Mouse (Mus musculus): ENCODE measurements around the gene Tmem222. TPM values are rescaled to one million over a fixed set of nuclear protein-coding genes. Genes with fewer than 3 reads are reported as not detected.

The Tmem222 gene
- total and polyA plus RNA-seq, 3 experiments = 51.8 to 69.2 TPM; not detected in 1

DNA sequence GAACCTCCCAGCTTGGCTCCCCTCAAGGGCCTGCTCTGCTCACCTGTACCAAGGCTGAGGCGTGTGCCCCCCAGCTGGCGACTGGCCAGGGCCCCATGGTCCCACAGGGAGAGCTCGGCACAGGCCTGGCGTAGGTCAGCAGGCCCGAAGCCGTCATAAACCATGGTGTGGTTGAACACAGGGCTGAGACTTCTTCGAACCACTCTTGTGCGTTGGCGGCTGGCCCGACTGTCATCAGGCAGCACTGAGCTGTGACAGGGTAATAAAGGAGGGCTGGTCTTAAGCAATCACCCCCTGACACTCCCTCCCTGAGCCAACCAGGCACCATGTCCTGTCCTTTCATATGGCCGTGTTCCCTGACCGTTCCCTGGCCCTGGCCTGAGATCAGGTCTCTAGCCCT lies 24.2 kb downstream of the Tmem222 start:
- peaks cover 2 to 17% of the 10 kb centered on the region in 2 experiments for H3K4me1 ChIP-seq (ENCODE audit: control insufficient read depth in 1 of 2, insufficient read depth in 2 of 2, low read length in 2 of 2)
- no peak overlapping the region for H3K27ac ChIP-seq (ENCODE audit: control insufficient read depth, low read depth, low read length)
- no peak for TF ChIP-seq MYC (IDR thresholded peaks at IDR 0.05; ENCODE audit: low read depth, low read length)
- TF ChIP-seq NRF1 (IDR thresholded peaks at IDR 0.05; ENCODE audit: insufficient read depth, low read depth, low read length, poor library complexity, severe bottlenecking) = no peak
- no peak for TF ChIP-seq SMC3 (IDR thresholded peaks at IDR 0.05; ENCODE audit: low read depth, low read length)
- no peak for TF ChIP-seq RAD21 (IDR thresholded peaks at IDR 0.05; ENCODE audit: low read depth, low read length)
- no peak for TF ChIP-seq MYB (IDR thresholded peaks at IDR 0.05; ENCODE audit: low read depth, low read length)
- no peak for TF ChIP-seq ZNF384 (IDR thresholded peaks at IDR 0.05; ENCODE audit: low read depth, low read length)
- peaks cover 0 to 7% of the 10 kb centered on the region in 2 experiments; a peak in 2 of 4 replicates for H3K36me3 ChIP-seq (ENCODE audit: control insufficient read depth in 1 of 2, insufficient read depth in 2 of 2, low read length in 2 of 2)
- no peaks in the 10 kb centered on the region for H3K79me2 ChIP-seq (ENCODE audit: control insufficient read depth, insufficient read depth, low read length, poor library complexity)
- H3K27me3 ChIP-seq (ENCODE audit: control insufficient read depth in 1 of 2, insufficient read depth in 2 of 2, low read length in 2 of 2) = no peaks in the 10 kb centered on the region
- H3K9me3 ChIP-seq (replicated peaks; ENCODE audit: insufficient read depth, low read length) = no peaks in the 10 kb centered on the region
- no peak overlapping the region for H3K9ac ChIP-seq (ENCODE audit: control insufficient read depth, low read depth, low read length, poor library complexity, severe bottlenecking)
- no peak overlapping the region for H3K4me3 ChIP-seq (ENCODE audit: control insufficient read depth in 1 of 2, insufficient read depth in 1 of 2, low read depth in 2 of 2, low read length in 2 of 2)
- DNase-seq (ENCODE audit: low read depth, low spot score) = no peak

DNA sequence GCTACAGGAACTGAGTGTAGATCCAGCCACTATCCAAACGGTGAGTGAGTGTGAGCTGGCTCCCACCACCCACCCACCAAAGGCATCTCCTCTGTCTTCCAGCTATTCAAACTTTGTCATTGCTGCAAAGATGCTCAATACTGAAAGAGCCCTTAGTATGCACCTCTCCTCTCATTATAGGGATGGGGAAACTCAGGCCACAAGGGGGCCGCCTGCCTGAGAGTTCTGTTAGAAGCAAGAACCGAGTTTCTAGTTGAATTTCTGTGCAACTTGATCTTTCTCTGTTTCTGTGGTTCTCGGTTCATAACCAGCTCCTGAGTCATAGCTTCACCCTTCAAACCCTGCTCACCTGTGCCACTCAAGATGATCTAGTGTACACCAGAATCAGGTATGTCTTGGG lies 25.5 kb downstream of the Tmem222 start:
- H3K4me1 ChIP-seq (ENCODE audit: control insufficient read depth in 1 of 2, insufficient read depth in 2 of 2, low read length in 2 of 2) = peaks cover 2 to 28% of the 10 kb centered on the region in 2 experiments
- H3K27me3 ChIP-seq (ENCODE audit: control insufficient read depth in 1 of 2, insufficient read depth in 2 of 2, low read length in 2 of 2) = no peaks in the 10 kb centered on the region
- no peak for DNase-seq (ENCODE audit: low read depth, low spot score)
- H3K4me3 ChIP-seq (ENCODE audit: control insufficient read depth in 1 of 2, insufficient read depth in 1 of 2, low read depth in 2 of 2, low read length in 2 of 2) = no peak overlapping the region
- H3K9me3 ChIP-seq (replicated peaks; ENCODE audit: insufficient read depth, low read length) = no peaks in the 10 kb centered on the region
- H3K27ac ChIP-seq (ENCODE audit: control insufficient read depth, low read depth, low read length) = no peak overlapping the region
- H3K9ac ChIP-seq (ENCODE audit: control insufficient read depth, low read depth, low read length, poor library complexity, severe bottlenecking) = no peak overlapping the region
- no peak for TF ChIP-seq MEF2A (IDR thresholded peaks at IDR 0.05; ENCODE audit: extremely low read depth, insufficient replicate concordance, low read depth, low read length, poor library complexity, severe bottlenecking)
- no peak for TF ChIP-seq EP300 (IDR thresholded peaks at IDR 0.05; ENCODE audit: low read depth in 1 of 2, low read length in 2 of 2)
- no peak for TF ChIP-seq ELF1 (IDR thresholded peaks at IDR 0.05; ENCODE audit: low read depth, low read length)
- TF ChIP-seq USF2 (IDR thresholded peaks at IDR 0.05; ENCODE audit: borderline replicate concordance in 1 of 2, insufficient read depth in 1 of 2, low read depth in 1 of 2, low read length in 2 of 2) = no peak
- no peak for TF ChIP-seq JUND (IDR thresholded peaks at IDR 0.05; ENCODE audit: low read depth, low read length)
- no peak for TF ChIP-seq E2F4 (IDR thresholded peaks at IDR 0.05; ENCODE audit: borderline replicate concordance, low read depth, low read length)
- no peaks in the 10 kb centered on the region; the same call in 1 of the 2 replicates for H3K79me2 ChIP-seq (ENCODE audit: control insufficient read depth, insufficient read depth, low read length, poor library complexity)
- peaks cover 0 to 16% of the 10 kb centered on the region in 2 experiments; a peak in 2 of 4 replicates for H3K36me3 ChIP-seq (ENCODE audit: control insufficient read depth in 1 of 2, insufficient read depth in 2 of 2, low read length in 2 of 2)

DNA sequence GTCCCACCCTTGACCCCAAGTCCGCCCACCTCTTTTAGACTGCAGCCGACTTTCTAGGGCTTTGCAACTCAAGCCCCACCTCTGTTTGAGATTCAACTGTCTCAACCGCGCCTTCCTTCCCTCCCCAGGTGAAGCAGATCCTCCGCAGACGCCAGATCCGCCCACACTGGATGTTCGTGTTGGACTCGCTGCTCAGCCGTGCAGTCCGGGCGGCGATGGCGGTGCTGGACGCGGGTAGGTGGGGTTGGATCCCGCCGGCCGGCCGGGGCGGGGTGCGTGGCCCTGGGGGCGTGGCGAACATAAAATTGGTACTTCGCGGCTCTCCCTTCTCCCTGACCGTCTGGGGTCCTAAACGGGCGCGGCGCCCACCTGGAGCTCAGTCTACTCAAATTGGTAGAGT lies 26.4 kb downstream of the Tmem222 start:
- TF ChIP-seq JUND (IDR thresholded peaks at IDR 0.05; ENCODE audit: low read depth, low read length) = no peak
- no peak for TF ChIP-seq MXI1 (IDR thresholded peaks at IDR 0.05; ENCODE audit: low read depth, low read length)
- no peak for TF ChIP-seq NRF1 (IDR thresholded peaks at IDR 0.05; ENCODE audit: insufficient read depth, low read depth, low read length, poor library complexity, severe bottlenecking)
- no peak for TF ChIP-seq ELF1 (IDR thresholded peaks at IDR 0.05; ENCODE audit: low read depth, low read length)
- no peak for TF ChIP-seq POLR2A (IDR thresholded peaks at IDR 0.05; ENCODE audit: control insufficient read depth in 1 of 2, insufficient read depth in 1 of 2, low read depth in 1 of 2, low read length in 2 of 2, poor library complexity in 1 of 2)
- TF ChIP-seq USF2 (IDR thresholded peaks at IDR 0.05; ENCODE audit: borderline replicate concordance in 1 of 2, insufficient read depth in 1 of 2, low read depth in 1 of 2, low read length in 2 of 2) = no peak
- no peak for TF ChIP-seq CHD1 (IDR thresholded peaks at IDR 0.05; ENCODE audit: low read depth, low read length)
- TF ChIP-seq TAL1 (IDR thresholded peaks at IDR 0.05; ENCODE audit: low read length) = no peak
- DNase-seq (ENCODE audit: low read depth, low spot score) = no peak
- H3K36me3 ChIP-seq (ENCODE audit: control insufficient read depth in 1 of 2, insufficient read depth in 2 of 2, low read length in 2 of 2) = peaks cover 0 to 23% of the 10 kb centered on the region in 2 experiments; a peak in 2 of 4 replicates
- peaks cover 2 to 37% of the 10 kb centered on the region in 2 experiments for H3K4me1 ChIP-seq (ENCODE audit: control insufficient read depth in 1 of 2, insufficient read depth in 2 of 2, low read length in 2 of 2)
- no peaks in the 10 kb centered on the region for H3K9me3 ChIP-seq (replicated peaks; ENCODE audit: insufficient read depth, low read length)
- H3K79me2 ChIP-seq (ENCODE audit: control insufficient read depth, insufficient read depth, low read length, poor library complexity) = no peaks in the 10 kb centered on the region; the same call in 1 of the 2 replicates
- no peak overlapping the region for H3K4me3 ChIP-seq (ENCODE audit: control insufficient read depth in 1 of 2, insufficient read depth in 1 of 2, low read depth in 2 of 2, low read length in 2 of 2)
- H3K27ac ChIP-seq (ENCODE audit: control insufficient read depth, low read depth, low read length) = no peak overlapping the region
- H3K9ac ChIP-seq (ENCODE audit: control insufficient read depth, low read depth, low read length, poor library complexity, severe bottlenecking) = no peak overlapping the region
- no peaks in the 10 kb centered on the region for H3K27me3 ChIP-seq (ENCODE audit: control insufficient read depth in 1 of 2, insufficient read depth in 2 of 2, low read length in 2 of 2)
